Mouse (Mus musculus): Measurements from ENCODE around the gene Gm36210.

The Gm36210 gene

DNA sequence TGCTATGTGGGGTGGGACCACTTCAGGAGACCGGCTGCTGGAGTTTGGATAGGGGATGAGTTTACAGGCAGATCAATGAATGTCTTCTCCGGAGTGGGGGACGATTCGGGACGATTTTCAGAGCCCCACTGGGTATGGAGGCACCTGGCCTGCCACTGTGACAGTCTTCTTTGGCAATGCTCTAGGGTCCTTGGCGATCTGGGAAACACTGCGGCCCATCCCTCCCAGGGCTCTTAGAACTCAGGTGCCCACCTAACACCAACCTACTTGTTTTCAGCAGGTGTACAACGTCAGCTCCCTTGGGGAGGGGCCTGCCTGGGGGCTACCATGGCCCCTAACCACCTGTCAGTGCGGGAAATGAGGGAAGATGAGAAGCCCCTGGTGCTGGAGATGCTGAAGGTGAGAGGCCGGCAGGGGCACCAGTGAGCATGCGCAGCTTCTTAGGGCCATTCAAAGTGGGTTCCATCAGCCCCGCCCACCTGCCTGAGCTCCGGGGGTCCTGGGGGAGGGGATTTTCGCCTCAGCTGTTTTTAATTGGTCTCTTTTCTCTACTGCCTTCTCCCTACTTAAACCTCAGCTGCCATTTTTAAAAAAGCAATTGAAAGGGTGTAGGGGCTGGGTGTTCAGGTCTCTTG, 16.7 kb upstream of the Gm36210 start:
- DNase-seq (ENCODE audit: low spot score in 2 of 2), result peak; percentile 75 to 84

DNA sequence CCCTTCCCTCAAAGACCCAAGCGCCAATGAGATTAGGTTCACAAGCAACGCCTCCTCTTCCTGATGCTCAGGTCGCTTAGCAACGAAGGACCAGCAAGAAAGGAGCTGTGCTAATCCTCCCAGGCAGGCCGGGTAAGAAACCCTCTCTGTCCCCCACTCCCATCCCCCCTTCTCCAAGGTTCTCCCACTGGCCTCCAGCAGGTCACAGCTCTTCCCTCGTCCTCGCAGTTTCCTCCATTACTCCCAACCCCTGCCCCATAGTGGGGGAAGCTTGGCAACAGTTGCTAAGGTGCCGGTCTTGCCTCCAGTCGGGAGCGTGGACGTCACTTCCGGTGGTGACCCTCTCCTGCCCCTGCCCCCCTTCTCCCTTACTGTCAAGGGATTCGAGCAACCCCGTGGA, 16.2 kb upstream of the Gm36210 start:
- DNase-seq (ENCODE audit: low spot score in 2 of 2), result peak; percentile 91 to 93

DNA sequence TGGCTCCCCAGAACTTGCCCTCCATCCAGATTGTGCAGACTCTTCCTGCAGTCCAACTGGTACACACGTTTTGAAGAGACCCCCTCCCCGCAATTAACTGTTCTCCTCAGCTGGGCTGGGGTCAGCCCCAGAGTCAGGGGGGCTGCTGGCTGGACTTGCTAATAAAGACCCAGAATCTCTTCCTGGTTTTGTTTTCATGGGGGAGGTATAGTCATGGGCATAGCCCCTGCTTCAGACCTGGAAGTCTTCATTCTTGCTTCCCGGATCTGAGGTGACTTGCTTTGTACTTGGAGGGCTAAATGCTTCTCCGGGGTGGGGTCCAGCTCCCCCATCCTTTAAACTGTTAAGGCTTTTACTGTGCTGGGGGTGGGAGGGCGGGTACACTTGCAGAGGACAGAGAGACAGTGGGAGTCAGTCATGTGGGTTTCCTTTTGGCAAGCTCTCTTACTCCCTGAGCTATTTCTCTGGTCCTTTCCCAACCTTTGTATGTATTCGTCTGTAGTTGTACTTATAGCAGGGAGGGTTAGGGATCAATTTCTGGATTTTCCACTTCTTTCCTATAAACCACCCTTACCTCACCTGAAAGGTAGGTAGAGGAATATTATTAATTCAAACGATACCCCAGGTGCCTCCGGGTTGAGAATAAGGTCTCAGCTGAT, 15.6 kb upstream of the Gm36210 start, which contains the start of gene Nat14:
Gene Nat14 (plus strand): TSS at position 205 of the 659 bp plus-strand sequence.
- no peak for DNase-seq (ENCODE audit: low spot score in 2 of 2)

DNA sequence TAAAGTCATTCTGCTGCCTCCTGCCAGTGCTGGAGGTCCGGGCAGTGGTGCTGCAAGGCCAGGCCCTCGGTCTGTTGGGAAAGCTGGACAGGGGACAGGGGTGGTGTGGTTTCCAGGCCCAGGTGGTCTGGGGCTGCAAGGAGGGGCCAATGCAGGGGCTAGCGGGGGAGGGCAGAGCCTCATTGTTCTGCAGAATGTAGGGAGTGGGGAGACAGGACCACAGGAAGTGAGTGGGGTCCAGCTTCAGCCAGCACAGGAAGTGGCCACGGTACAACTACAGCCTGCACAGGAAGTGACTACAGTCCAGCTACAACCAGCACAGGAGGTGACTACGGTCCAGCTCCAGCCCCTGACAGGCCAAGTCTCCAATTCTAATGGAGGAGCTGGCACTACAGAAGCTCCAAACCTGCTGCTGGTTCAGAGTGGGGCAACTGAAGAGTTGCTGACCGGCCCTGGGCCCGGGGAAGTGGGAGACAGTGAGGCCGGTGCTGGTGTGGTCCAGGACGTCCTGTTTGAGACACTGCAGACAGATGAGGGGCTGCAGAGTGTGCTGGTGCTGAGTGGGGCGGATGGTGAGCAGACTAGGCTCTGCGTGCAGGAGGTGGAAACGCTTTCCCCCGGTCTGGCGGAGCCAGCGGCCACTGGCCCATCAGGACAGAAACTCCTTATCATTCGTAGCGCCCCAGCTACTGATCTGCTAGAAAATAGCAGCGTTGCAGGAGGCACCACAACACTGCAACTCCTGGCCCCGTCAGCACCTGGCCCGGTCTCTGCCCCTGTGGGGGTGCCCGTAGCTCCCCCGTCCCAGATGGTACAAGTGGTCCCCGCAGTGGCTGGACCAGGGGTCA, 14.9 kb upstream of the Gm36210 start:
- no peak for DNase-seq (ENCODE audit: low spot score in 2 of 2)

DNA sequence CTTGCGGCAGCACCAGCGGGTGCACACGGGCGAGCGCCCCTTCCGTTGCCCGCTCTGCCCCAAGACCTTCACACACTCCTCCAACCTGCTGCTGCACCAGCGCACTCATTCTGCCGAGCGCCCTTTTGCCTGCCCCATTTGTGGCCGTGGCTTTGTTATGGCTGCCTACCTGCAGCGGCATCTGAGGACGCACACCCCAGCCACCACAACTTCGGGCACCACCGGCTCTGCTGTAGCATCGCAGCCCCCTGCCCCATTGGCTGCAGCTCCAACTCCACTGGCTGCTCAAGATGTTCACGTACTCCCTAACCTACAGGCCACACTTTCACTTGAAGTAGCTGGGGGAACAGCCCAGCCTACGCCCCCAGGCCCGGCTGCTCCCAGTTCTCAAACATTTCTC, 14.2 kb upstream of the Gm36210 start:
- no peak for DNase-seq (ENCODE audit: low spot score in 2 of 2)

DNA sequence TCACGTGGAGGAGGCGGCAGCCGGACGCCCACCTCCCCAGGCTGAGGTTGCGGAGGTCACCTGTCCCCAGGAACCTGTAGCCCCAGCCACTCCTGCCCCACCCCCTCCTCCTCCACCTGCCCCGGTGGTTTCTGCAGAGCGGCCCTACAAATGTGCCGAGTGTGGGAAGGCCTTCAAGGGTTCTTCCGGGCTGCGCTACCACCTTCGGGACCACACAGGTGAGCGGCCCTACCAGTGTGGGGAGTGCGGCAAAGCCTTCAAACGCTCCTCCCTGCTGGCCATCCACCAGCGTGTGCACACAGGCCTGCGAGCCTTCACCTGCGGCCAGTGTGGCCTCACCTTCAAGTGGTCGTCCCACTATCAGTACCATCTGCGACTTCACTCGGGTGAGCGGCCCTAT, 13.7 kb upstream of the Gm36210 start:
- no peak for DNase-seq (ENCODE audit: low spot score in 2 of 2)

DNA sequence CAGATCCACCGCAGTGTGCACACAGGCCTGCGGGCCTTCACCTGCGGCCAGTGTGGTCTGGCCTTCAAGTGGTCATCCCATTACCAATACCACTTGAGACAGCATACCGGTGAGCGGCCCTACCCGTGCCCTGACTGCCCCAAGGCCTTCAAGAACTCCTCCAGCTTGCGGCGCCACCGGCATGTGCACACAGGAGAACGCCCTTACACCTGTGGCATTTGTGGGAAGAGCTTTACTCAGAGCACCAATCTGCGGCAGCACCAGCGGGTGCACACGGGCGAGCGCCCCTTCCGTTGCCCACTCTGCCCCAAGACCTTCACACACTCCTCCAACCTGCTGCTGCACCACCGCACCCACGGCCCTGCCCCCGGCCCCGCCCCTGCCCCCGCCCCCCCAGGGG, 12.8 kb upstream of the Gm36210 start:
- no peak for DNase-seq (ENCODE audit: low spot score in 2 of 2)

DNA sequence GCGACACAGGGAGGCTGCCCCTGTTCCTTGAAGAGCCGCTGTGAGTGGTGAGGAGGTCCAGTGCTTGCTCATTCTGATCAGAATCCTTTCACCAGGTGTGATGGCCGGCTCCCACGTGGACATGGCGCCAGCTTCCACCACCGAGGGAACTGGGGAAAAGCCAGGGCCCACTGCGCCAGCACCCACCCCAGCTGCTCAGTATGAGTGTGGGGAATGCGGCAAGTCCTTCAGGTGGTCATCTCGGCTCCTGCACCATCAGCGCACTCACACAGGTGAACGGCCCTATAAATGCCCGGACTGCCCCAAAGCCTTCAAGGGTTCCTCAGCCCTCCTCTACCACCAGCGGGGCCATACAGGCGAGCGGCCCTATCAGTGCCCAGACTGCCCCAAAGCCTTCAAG, 12.4 kb upstream of the Gm36210 start:
- no peak for DNase-seq (ENCODE audit: low spot score in 2 of 2)

DNA sequence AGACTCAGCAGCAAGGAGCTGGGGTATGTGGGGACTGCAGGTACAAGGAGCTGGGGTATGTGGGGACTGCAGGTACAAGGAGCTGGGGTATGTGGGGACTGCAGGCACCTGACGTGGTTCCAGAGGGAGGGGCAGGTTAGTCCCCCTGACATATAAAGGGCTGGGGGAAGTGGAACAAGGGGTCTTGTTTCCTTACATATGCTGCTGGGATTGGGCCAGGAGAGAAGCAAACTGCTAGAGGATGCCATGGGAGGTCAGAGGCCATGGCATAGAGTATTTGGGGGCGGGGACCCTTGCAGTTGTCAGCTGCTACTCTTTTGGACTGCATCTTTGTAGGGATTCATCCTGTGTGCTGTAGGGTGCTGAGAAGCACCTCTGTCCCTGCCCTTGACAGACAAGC, 11.2 kb upstream of the Gm36210 start:
- no peak for DNase-seq (ENCODE audit: low spot score in 2 of 2)

DNA sequence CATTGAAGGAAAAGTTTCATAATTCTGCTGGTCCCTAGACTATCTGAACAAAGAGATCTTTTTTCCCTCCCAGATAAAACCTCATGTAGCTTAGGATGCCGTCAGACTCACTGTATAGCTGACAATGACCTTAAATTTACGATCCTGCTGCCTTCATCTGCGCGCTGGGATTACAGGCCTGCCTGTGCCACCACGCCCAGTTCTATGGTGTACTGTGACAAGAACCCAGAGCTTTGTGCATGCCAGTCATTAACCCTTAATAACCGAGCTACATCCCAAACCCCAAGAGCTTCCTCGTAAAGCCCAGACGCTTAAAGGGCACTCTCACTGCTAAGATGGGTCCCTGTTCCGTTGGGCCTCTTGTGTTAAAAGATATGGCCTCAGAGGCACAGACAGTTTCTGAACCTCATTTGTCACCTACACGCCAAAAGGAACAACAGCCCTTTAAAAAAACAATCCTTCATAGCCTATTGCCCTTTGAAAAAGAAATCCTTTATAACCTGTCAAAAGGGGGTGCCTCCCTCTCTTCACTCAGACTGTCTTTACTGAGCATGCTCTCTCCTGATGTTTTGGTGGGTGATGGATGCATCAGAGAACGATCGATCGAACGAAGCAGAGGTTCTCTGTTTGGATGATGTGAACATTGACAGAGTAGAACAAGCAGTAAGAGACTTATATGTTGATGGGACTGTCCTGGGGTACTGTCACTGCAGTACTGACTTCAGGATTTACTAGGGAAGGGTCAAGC, 9.5 kb upstream of the Gm36210 start:
- no peak for DNase-seq (ENCODE audit: low spot score in 2 of 2)

DNA sequence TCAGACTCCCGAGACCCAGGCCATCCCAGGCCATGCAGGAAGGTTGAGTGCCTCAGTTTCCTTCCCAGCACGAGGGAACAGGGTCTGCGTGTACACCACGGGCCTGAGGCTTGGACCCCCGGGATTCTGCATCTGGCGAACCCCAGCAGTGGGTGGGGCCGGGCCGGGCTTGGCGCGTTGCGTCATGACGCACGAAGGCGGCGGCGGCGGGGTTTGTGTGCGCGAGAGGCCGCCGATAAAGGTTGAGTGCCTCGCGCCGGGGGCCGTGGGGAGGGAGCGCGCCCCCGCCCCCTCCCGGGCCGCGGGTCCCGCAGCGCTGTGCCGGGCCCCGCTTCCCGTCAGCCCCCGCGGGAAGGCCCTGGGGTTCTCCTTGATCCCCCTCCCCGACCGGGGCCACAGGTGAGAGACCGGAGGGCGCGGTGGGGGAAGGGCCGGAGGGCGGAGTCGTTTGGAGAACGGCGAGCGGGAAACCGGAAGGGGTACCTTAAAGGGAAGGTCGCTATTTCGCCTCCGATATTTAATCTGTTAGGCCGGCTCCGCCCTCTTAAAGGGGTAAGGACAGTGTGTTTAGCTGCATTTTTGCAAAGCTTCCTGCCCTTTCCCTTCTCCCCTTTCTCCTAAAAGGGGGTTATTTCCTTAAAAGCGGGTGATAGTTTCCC, 8.8 kb upstream of the Gm36210 start, which contains the start of gene Zfp628:
Gene Zfp628 (plus strand): TSS at position 211 of the 659 bp plus-strand sequence.
- peak; percentile 86 to 94 for DNase-seq (ENCODE audit: low spot score in 2 of 2)

DNA sequence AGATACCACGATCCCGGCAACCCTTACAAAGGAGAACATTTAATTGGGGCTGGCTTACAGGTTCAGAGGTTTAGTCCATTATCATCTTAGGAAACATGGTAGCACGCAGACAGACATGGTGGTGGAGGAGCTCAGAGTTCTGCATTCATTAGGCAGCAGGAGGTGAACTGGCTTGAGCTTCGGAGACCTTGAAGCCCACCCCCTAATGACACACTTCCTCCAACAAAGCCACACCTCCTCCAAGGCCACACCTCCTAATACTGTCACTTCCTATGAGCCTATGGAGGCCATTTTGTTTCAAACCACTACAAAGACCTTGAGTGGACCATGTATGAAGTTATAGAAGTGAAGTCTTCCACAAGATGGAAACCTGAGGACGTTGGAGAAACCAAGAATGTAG, 5.9 kb upstream of the Gm36210 start:
- DNase-seq (ENCODE audit: low spot score in 2 of 2), result no peak

DNA sequence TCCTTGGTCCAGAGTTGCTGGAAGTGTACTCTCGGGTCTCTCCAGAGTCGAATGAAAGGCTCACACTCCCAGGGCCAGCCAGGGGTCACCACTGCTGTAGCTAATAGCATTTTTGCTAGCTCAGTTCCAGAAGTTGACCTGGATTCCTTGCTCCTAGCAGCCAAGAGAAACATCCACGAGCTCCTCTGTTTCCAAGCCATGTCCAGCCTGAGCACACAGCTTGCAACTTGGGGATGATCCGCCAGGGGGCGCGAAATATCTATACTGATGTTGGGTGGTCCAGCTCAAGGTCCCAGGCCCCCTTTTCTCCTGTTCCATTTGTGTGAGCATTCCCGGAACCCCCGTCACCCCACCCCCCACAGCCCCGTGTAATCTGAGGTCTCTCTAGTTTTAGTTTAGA, 5.2 kb upstream of the Gm36210 start:
- no peak for DNase-seq (ENCODE audit: low spot score in 2 of 2)

DNA sequence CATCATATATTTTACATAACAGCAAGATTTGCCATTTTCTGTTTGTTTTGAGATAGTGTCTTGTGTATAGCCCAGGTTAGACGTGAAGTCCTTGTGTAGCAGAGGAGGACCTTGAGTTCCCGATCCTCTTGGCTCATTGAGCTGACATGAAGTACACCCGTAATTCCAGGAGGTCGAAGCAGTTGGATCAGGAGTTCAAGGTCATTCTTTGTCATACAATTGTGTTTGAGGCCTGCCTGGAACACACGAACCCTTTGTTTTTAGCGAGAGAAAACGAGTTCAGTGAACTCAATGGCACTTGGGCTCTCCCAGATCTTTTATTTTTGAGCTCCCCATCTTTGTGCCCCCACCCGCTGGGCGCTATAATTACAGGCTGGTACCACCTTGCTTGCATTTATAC, 3.9 kb downstream of the Gm36210 start:
- no peak for DNase-seq (ENCODE audit: low spot score in 2 of 2)

DNA sequence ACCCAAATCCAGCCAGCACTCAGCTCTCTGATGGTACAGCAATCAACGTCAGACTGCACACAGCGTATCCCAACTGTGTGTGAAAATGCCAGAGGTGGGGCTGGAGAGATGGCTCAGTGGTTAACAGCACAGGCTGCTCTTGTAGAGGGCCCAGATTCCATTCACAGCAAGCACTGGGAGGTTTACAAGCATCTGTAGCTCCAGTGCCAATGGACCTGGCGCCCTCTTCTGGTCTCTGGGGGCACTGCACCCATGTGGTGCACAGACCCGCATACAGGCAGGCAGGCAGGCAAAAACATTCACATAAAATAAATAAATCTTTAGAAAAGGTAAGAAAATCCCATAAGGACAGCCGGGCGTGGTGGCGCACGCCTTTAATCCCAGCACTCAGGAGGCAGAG, 5.1 kb downstream of the Gm36210 start:
- DNase-seq (ENCODE audit: low spot score in 2 of 2), result no peak

DNA sequence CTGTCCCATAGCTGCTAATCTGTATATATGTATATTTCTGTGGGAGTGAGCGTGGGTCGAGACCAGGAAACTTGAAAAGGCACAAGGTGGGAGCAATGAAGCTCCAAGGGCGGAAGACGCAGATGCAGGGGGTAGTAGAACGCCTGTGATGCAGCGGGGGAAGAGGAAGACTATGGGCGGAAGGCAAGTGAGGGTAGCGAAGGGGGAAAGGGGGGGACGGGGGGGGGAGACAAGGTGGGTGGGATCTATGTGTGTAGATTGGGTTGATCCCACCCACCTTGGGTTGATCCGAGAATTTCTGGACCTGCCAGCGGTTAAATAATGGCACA, 5.8 kb downstream of the Gm36210 start:
- no peak for DNase-seq (ENCODE audit: low spot score in 2 of 2)

DNA sequence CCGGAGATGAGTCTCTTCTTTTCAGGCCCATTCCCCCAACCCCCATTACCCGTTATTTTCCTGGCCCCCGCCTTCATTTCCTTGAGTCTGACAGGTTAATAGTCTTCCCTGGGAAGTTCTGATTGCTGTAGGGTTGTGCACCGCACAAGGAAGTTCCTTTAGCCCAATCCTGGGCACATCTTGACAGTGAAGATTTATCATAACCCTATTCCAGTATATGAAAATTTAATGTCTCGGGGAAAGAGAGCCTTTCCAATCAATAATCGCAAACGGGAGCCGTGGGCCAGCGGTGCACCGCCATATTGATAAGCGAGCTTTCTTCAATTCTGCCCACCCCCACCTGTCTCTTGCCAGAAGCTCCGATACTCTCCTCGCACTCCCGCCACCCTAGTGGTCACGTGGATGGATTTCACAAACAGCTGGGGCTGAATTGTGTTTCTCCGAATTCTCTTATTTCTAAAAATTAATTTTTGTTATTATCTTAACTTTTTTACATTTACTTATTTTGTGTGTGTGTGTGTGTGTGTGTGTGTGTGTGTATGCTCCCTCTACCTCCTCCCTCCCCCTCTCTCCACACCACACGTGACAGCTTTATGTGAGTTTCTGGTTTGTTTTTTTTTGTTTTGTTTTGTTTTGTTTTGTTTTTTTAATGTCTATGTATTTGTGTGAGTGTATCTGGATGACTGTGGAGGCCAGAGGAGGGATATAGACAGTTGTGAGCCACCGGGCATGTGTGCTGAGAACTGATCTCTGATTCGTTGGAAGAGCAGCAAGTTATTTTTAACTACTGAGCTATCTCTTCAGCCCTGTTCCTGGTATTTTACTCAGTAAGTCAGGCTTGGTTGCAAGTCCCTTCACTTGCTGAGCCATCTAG, 6.4 kb downstream of the Gm36210 start:
- no peak for DNase-seq (ENCODE audit: low spot score in 2 of 2)

DNA sequence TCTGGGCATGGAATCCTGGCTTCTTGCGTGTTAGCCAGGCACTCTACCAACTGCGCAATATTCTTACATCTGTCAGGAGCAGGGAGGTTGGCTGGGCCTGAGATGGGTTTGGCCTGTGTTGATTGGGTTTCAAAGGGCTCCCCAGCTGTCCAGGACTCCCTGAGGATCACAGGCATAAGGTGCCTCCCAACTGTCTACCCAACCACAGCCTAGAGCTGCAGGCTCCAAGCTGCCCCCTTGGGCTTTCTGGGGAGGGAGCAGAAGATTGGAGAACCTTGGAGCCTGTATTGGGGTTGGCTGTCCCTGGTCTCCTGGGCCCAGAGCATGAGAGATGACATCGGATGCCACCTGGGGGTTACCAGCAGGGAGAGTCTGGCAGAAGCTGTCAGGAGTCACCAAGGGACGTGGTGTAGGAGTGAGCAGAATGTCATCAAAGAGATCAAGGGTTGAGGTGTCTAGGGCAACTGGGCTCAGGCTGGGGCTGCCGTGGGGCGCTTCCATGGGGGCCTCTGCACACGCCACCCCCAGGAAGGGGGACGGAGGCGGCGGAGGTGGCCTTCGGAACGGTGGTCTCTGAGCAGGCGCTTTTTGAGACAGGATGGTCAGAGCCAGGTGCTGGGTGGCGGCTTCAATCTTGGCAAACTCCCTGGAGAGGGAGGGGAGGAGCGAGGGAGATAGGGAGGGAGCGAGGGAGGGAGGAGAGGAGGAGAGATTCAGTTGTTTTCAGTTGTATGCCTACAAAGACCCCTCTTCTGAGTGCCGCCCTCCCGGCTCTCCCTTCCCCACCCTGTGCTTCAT, 7.3 kb downstream of the Gm36210 start:
- DNase-seq (ENCODE audit: low spot score in 2 of 2), result no peak

DNA sequence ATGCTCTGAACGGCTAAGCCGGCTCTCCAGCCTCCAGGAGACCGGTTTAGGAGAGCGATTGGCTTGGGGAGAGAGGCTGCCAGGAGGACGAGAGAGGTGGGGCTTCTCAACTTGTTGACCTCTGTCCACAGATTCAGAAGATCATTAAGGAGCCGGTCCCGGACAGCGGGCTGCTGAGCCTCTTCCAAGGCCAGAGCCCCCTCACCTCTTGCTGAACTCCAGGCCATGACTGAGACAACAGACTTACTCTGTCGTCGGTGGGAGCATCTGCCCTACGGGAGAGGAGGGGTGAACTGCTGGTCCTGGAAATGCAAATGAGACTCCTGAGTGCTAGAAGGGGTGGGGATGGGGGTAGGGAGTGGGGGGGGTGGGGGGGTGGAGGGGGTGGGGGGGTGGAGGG, 11.1 kb downstream of the Gm36210 start:
- no peak for DNase-seq (ENCODE audit: low spot score in 2 of 2)

DNA sequence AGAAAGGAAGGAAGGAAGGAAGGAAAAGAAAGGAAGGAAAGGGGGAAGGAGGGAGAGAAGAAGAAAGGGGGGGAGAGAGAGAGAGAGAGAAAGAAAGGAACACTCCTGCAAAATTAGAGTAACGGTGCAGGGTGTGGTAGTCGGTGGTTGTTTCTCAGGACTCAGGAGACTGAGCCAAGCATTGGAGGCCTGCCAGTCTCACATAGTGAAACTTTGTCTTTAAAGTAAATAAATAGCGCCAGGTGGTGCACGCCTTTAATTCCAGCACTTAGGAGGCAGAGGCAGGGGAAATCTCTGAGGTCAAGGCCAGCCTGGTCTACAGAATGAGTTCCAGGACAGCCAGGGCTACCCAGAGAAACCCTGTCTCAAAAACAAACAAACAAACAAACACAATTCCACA, 19.6 kb downstream of the Gm36210 start:
- no peak for DNase-seq (ENCODE audit: low spot score in 2 of 2)

Measured in frontal cortex, postnatal 10 days (tissue).